Mouse (Mus musculus) limb, embryonic 14.5 days (tissue): Measurements from ENCODE around the gene Sh3rf3. TPM values are rescaled to one million over a fixed set of nuclear protein-coding genes. Genes with fewer than 3 reads are reported as not detected.

Experiments
- ATAC-seq: fragments of 200-750 bp; cut with Nextera tagmentation; 2 replicates; pipeline ENCODE4 v1.8.0; 2017; ENCODE audit warnings: low read depth, moderate number of reproducible peaks, moderate TSS enrichment; ENCODE audit not compliant: low FRiP score
- DNase-seq: peaks from one replicate; pipeline ENCODE4 v3.0.0-alpha.2; 2015; ENCODE audit warnings: low spot score
- H3K27ac ChIP-seq: fragments of 300-500 bp; sonication (generic); replicated peaks from 2 replicates; pipeline ENCODE4 v1.5.1; 2014; ENCODE audit warnings: low read depth, mild to moderate bottlenecking, low read length, moderate library complexity, mixed read lengths
- H3K27me3 ChIP-seq: fragments of 300-500 bp; sonication (generic); 2 replicates; pipeline ENCODE4 v1.6.1; 2014; ENCODE audit warnings: low read length, mixed read lengths; ENCODE audit not compliant: control insufficient read depth, insufficient read depth
- H3K36me3 ChIP-seq: fragments of 300-500 bp; sonication (generic); 2 replicates; pipeline ENCODE4 v1.6.1; 2014; ENCODE audit warnings: mild to moderate bottlenecking, low read length, moderate library complexity, mixed read lengths; ENCODE audit not compliant: control insufficient read depth, insufficient read depth
- H3K4me1 ChIP-seq: fragments of 300-500 bp; sonication (generic); 2 replicates; pipeline ENCODE4 v1.6.1; 2014; ENCODE audit warnings: antibody characterized with exemption, low read length, mixed read lengths; ENCODE audit not compliant: control insufficient read depth, insufficient read depth
- H3K4me2 ChIP-seq: fragments of 300-500 bp; sonication (generic); replicated peaks from 2 replicates; pipeline ENCODE4 v1.6.1; 2014; ENCODE audit warnings: low read depth, mild to moderate bottlenecking, low read length, moderate library complexity; ENCODE audit not compliant: severe bottlenecking
- H3K4me3 ChIP-seq: fragments of 300-500 bp; sonication (generic); replicated peaks from 2 replicates; pipeline ENCODE4 v1.5.1; 2014; ENCODE audit warnings: low read length
- H3K9ac ChIP-seq: fragments of 300-500 bp; sonication (generic); 2 replicates; pipeline ENCODE4 v1.6.1; 2014; ENCODE audit warnings: mild to moderate bottlenecking, low read depth, low read length, moderate library complexity; ENCODE audit not compliant: severe bottlenecking
- H3K9me3 ChIP-seq: fragments of 300-500 bp; sonication (generic); 2 replicates; pipeline ENCODE4 v1.6.1; 2016; ENCODE audit warnings: low read length; ENCODE audit not compliant: control insufficient read depth
- POLR2A ChIP-seq: fragments of 200-500 bp; IDR thresholded peaks from 2 replicates; pipeline ENCODE4 v1.8.0; 2012; ENCODE audit warnings: inconsistent platforms, mild to moderate bottlenecking, moderate library complexity, borderline replicate concordance; ENCODE audit not compliant: insufficient read depth, insufficient read length; ENCODE audit errors: extremely low read depth
- WGBS: fragments of 180-500 bp; shearing (Covaris S2); extraction: QIAGEN DNeasy Blood & Tissue Kit; methylation state at CpG from one replicate; pipeline ENCODE4 v1.1.7; 2014; 5-methylcytosine and 5-hydroxymethylcytosine counted together
- polyA plus RNA-seq, 2 experiments: library from polyadenylated mRNA; depleted of rRNA in 1 of 2; stranded (reverse) in 1 of 2; unstranded in 1 of 2; fragments of >200 nt; fragmentation: Nextera tagmentation in 1 of 2; extraction: Ambion mirVana in 1 of 2; gene quantifications; 2 replicates each; pipeline versions ENCODE4 v1.2.1 to v1.2.3; 2012 to 2014

Sh3rf3 gene
- polyA plus RNA-seq, 2 experiments, result 2.6 to 4.0 TPM

- no peaks in the 10 kb centered on the region for H3K27me3 ChIP-seq
- no peak overlapping the region for H3K4me3 ChIP-seq
- H3K27ac ChIP-seq, result no peak overlapping the region
- no peak overlapping the region for H3K9ac ChIP-seq
- no peaks in the 10 kb centered on the region for H3K9me3 ChIP-seq
- no peaks in the 10 kb centered on the region for H3K4me1 ChIP-seq
- H3K4me2 ChIP-seq, result no peak overlapping the region
- H3K36me3 ChIP-seq, result no peaks in the 10 kb centered on the region
- DNase-seq (no peak), ATAC-seq (no peak)
- WGBS, result 76% methylated on average over 8 of the region's 8 CpGs
- no peak for TF ChIP-seq POLR2A
Observed at GRCm38 (mm10) chr10:58921643-58922188, 108.6 kb downstream of the Sh3rf3 start.

GRCm38 (mm10) chr10:58922216-58922829 lies 109.2 kb downstream of the Sh3rf3 start:
- DNase-seq, result no peak

GRCm38 (mm10) chr10:58922993-58923392 lies 109.8 kb downstream of the Sh3rf3 start:
- Histone ChIP-seq H3K36me3 (no peaks in the 10 kb centered on the region), H3K27me3 (no peaks in the 10 kb centered on the region), H3K4me3 (no peak overlapping the region), H3K4me2 (no peak overlapping the region), H3K4me1 (no peaks in the 10 kb centered on the region), H3K27ac (no peak overlapping the region), H3K9ac (no peak overlapping the region), H3K9me3 (no peaks in the 10 kb centered on the region)
- no peak for ATAC-seq
- WGBS, result 79% methylated on average over 2 of the region's 2 CpGs
- DNase-seq, result no peak
- no peak for TF ChIP-seq POLR2A

More at GRCm38 (mm10) chr10:58922216-58922829, 109.2 kb downstream of the Sh3rf3 start:
- Histone ChIP-seq H3K4me3 (no peak overlapping the region), H3K9ac (no peak overlapping the region), H3K4me2 (no peak overlapping the region), H3K36me3 (no peaks in the 10 kb centered on the region), H3K9me3 (no peaks in the 10 kb centered on the region), H3K4me1 (no peaks in the 10 kb centered on the region), H3K27ac (no peak overlapping the region), H3K27me3 (no peaks in the 10 kb centered on the region)
- 81% methylated on average over 6 of the region's 6 CpGs for WGBS
- no peak for ATAC-seq
- no peak for TF ChIP-seq POLR2A

- Histone ChIP-seq H3K27ac (no peak overlapping the region), H3K9me3 (no peaks in the 10 kb centered on the region), H3K4me2 (no peak overlapping the region), H3K9ac (no peak overlapping the region), H3K4me1 (no peaks in the 10 kb centered on the region), H3K36me3 (no peaks in the 10 kb centered on the region), H3K27me3 (no peaks in the 10 kb centered on the region), H3K4me3 (no peak overlapping the region)
- DNase-seq, result no peak
- TF ChIP-seq POLR2A, result no peak
- ATAC-seq, result no peak
- 59% methylated on average over 5 of the region's 5 CpGs for WGBS
Observed at GRCm38 (mm10) chr10:58926578-58926977, 113.4 kb downstream of the Sh3rf3 start.

- Histone ChIP-seq H3K9me3 (no peaks in the 10 kb centered on the region), H3K27ac (no peak overlapping the region), H3K27me3 (no peaks in the 10 kb centered on the region), H3K4me2 (no peak overlapping the region), H3K4me3 (no peak overlapping the region), H3K9ac (no peak overlapping the region), H3K36me3 (no peaks in the 10 kb centered on the region), H3K4me1 (peaks cover 7% of the 10 kb centered on the region)
- DNase-seq, result no peak
- no peak for TF ChIP-seq POLR2A
- 55% methylated on average over 5 of the region's 5 CpGs for WGBS
- no peak for ATAC-seq
Observed at GRCm38 (mm10) chr10:58928952-58929442, 115.8 kb downstream of the Sh3rf3 start.
